Mouse (Mus musculus) neutrophil, adult 59 days (primary cell): ENCODE results near the gene Igf2. TPM values are rescaled to one million over a fixed set of nuclear protein-coding genes. Genes with fewer than 3 reads are reported as not detected.

Source experiments
- total RNA-seq, 2 experiments: library from RNA; stranded (reverse); gene quantifications; 1 replicate in 1 of 2; 2 replicates in 1 of 2; pipeline ENCODE4 v1.2.4; 2023

The Igf2 gene
- not detected for total RNA-seq

DNA sequence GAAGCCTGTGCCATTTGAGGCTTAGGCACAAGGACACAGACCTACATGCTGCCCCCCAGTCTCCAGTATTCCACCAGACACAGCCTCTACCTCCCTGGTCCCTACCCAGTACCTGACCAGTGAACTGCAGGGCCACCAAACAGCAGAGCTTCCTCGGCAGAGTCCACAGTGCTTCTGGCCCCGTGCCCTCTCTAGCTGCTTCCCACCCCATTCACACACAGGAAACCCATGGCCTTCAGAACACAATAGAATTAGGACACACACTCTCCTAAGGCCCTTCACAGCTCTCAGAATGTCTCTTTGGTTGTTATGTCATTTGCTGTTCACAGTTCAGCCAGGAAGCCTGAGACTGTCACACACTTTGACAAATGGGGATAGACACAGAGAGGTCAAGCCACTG is at the start of gene Igf2:
Gene Igf2, minus strand, starts transcription at position 158 of the 400 bp plus-strand sequence.

DNA sequence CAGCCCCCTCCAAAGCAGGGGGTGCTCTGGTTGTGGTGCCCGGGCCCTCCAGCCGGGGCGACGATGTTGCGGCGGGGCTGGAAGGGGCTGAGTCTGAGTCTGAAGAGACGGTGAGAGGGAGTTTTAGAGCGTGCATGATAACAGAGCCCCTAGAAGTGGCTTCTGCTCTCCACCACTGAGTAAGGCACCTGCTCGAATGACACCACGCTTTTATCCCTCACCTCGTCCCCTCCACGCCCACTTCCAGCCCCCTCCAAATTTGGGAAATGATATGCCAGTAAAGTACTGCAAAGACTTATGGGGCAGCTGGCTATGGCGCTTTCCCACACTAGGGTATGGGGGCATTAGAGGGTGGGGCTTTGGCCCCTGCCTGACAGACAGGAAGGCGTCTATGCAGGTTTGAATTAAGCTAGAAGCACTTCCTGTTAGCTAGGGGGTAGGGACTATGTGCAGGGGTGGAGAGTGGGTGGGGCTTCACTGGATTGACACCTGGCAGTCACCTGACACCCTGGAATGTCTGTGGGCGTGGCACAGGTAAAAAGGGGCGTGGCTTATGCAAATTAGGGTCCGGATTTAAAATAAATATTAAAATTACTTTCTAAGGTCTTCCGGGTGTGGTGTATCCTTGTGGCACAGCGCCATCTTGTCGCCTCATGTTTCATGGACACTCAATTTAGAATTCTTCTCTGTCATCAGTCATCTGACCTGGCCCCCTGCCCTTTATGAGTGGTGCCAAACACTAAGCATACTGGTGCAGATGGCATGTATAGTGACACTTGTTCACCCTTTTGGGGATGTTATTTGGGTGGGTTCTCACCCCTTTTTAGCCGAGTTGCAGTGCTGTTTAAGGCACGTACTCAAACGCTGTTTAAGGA is 3.4 kb upstream of the Igf2 start, which contains the start of gene Gm49394:
Gene Gm49394, minus strand, starts transcription at position 192 of the 875 bp plus-strand sequence.

Other genes starting within 250 kb of the Igf2 start
- gene Syt8, start 232.0 kb downstream of the Igf2 start, total RNA-seq, result 1 to 10 TPM; 3.9 to 4.9 TPM
- 1 to 10 TPM; 6.5 to 8.8 TPM for gene Tnni2, start 225.0 kb downstream of the Igf2 start, total RNA-seq
- 1,000 to 10,000 TPM; 1,439 to 1,614 TPM for gene Lsp1, start 206.0 kb downstream of the Igf2 start, total RNA-seq
- gene Tnnt3, start 168.0 kb downstream of the Igf2 start, total RNA-seq, result 10 to 100 TPM; 19.7 to 29.8 TPM
- gene Mrpl23, start 134.1 kb downstream of the Igf2 start, total RNA-seq, result 1 to 10 TPM; 2.8 to 7.0 TPM
- not detected for gene Gm49394, start 3.1 kb upstream of the Igf2 start, total RNA-seq
- not detected for gene Ins2, start 76.6 kb upstream of the Igf2 start, total RNA-seq